Mouse (Mus musculus) embryonic fibroblast, embryonic 13.5 days (primary cell): ENCODE results near the gene Exoc4.

Source experiments
- CTCF ChIP-seq: IDR thresholded peaks from 2 replicates; pipeline ENCODE4 v1.5.1; 2011; ENCODE audit warnings: mild to moderate bottlenecking, control low read depth, low read length, moderate library complexity, borderline replicate concordance; ENCODE audit not compliant: insufficient read depth
- POLR2A ChIP-seq: IDR thresholded peaks from 2 replicates; pipeline ENCODE4 v1.6.1; 2011; ENCODE audit warnings: low read depth, mild to moderate bottlenecking, control low read depth, low read length, moderate library complexity

GRCm38 (mm10) chr6:33772551-33773315 is 523.8 kb downstream of the Exoc4 start:
- TF ChIP-seq CTCF (no peak), POLR2A (no peak)
